ENCODE assay signal across 12 mouse cellular contexts in the genomic region with DNA sequence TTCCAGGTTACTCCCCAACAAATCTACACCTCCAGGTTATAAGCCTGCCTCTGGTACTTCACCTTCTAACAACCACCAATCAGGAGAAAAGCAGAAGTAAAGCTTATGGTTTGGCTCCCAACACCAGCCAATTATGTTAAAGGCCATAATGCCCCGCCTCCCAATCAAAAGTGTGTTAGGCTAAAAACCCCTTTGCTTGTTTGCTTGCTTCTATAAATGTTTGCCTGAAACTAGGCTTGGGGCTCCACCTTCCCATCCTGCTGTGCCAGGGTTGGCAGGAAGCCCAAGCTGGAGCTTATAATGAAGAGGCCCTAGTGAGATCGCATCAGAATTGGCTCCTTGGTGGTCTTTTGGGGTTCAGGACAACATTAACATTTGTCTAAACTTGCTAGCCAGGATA. TPM values are rescaled to one million over a fixed set of nuclear protein-coding genes. Genes with fewer than 3 reads are reported as not detected.
DNase-seq lines count a peak whose midpoint lies in the region; ATAC-seq and TF ChIP-seq lines count a peak whose summit lies in the region.
"Had no signal": no experiment of that assay in that cellular context is flagged by ENCODE, and none has a peak within 500 bp of the region (broad histone marks: within the 10 kb centered on the region; RNA-seq: fewer than 3 reads in every experiment).

No protein-coding gene starts in this region.

- H3K4me2 ChIP-seq in midbrain, postnatal 0 days (ENCODE audit: low read depth, low read length, poor library complexity, severe bottlenecking): no peak overlapping the region
- H3K4me2 ChIP-seq in midbrain, embryonic 15.5 days: no peak overlapping the region
- H3K4me2 ChIP-seq: embryonic facial prominence, embryonic 15.5 days; intestine, embryonic 15.5 days; limb, embryonic 12.5 days had no signal

- no peak overlapping the region for H3K27ac ChIP-seq in midbrain, postnatal 0 days (ENCODE audit: low read depth, low read length)
- no peak overlapping the region for H3K27ac ChIP-seq in midbrain, embryonic 15.5 days
- H3K27ac ChIP-seq: embryonic facial prominence, embryonic 15.5 days; intestine, embryonic 15.5 days; limb, embryonic 12.5 days had no signal

- no peaks in the 10 kb centered on the region for H3K9me3 ChIP-seq in midbrain, postnatal 0 days (ENCODE audit: low read length)
- no peaks in the 10 kb centered on the region for H3K9me3 ChIP-seq in midbrain, embryonic 15.5 days
- H3K9me3 ChIP-seq: embryonic facial prominence, embryonic 15.5 days; intestine, embryonic 15.5 days; limb, embryonic 12.5 days had no signal

- H3K4me1 ChIP-seq in midbrain, postnatal 0 days (ENCODE audit: insufficient read depth, low read length): no peaks in the 10 kb centered on the region
- H3K4me1 ChIP-seq in midbrain, embryonic 15.5 days: peaks cover 24% of the 10 kb centered on the region
- H3K4me1 ChIP-seq: limb, embryonic 12.5 days had no signal

- no peak for ATAC-seq in midbrain, postnatal 0 days (ENCODE audit: low FRiP score)
- no peak for ATAC-seq in midbrain, embryonic 15.5 days (replicated peaks)
- no peak for ATAC-seq in erythroid progenitor cell, adult 5-6 weeks (replicated peaks; ENCODE audit: low FRiP score, poor library complexity, severe bottlenecking)
- ATAC-seq: intestine, embryonic 15.5 days had no signal

- peak; percentile 32 for DNase-seq in gastrocnemius, postnatal 10 days
- DNase-seq in gastrocnemius, adult 18-20 months (ENCODE audit: low spot score): no peak
- peak; percentile 2 for DNase-seq in midbrain, postnatal 0 days (ENCODE audit: low spot score)
- peak; percentile 13 for DNase-seq in brain, adult 2 months (ENCODE audit: low read depth, low spot score)
- peak; percentile 80 for DNase-seq in lung, postnatal 10 days
- no peak for DNase-seq in urinary bladder, postnatal 25 days (ENCODE audit: low spot score)
- DNase-seq: thymus, postnatal 36 days had no signal

- no peak overlapping the region for H3K9ac ChIP-seq in midbrain, postnatal 0 days (replicated peaks; ENCODE audit: low read length, poor library complexity, severe bottlenecking)
- H3K9ac ChIP-seq in midbrain, embryonic 15.5 days: no peak overlapping the region
- H3K9ac ChIP-seq: embryonic facial prominence, embryonic 15.5 days; intestine, embryonic 15.5 days; limb, embryonic 12.5 days had no signal

- no peaks in the 10 kb centered on the region for H3K36me3 ChIP-seq in midbrain, postnatal 0 days (ENCODE audit: insufficient read depth, low read length)
- H3K36me3 ChIP-seq in midbrain, embryonic 15.5 days (replicated peaks): no peaks in the 10 kb centered on the region
- H3K36me3 ChIP-seq: embryonic facial prominence, embryonic 15.5 days; intestine, embryonic 15.5 days; limb, embryonic 12.5 days had no signal

- H3K27me3 ChIP-seq in midbrain, postnatal 0 days (ENCODE audit: insufficient read depth, low read length): no peaks in the 10 kb centered on the region
- H3K27me3 ChIP-seq in midbrain, embryonic 15.5 days (replicated peaks): no peaks in the 10 kb centered on the region
- H3K27me3 ChIP-seq: embryonic facial prominence, embryonic 15.5 days; intestine, embryonic 15.5 days; limb, embryonic 12.5 days had no signal

- no peak for TF ChIP-seq CTCF in midbrain, postnatal 0 days (IDR thresholded peaks at IDR 0.05)

- 75% methylated on average over 2 of the region's 2 CpGs for WGBS in midbrain, postnatal 0 days
- 80% methylated on average over 2 of the region's 2 CpGs for WGBS in midbrain, embryonic 15.5 days

- no peak overlapping the region for H3K4me3 ChIP-seq in midbrain, postnatal 0 days (ENCODE audit: low read depth, low read length)
- no peak overlapping the region for H3K4me3 ChIP-seq in midbrain, embryonic 15.5 days
- H3K4me3 ChIP-seq: embryonic facial prominence, embryonic 15.5 days; intestine, embryonic 15.5 days; limb, embryonic 12.5 days had no signal

RNA-seq across cellular contexts. Expression of a gene that starts 31.8 kb away (rescaled TPM):
- total RNA-seq in gastrocnemius, postnatal 10 days (2021): 1 to 10 TPM; 1.6 to 2.0 TPM
- total RNA-seq in gastrocnemius, adult 18-20 months (2021): under 1 TPM; 0.80 to 0.97 TPM
- total RNA-seq in midbrain, postnatal 0 days (2014; rRNA removed): 6.2 and 8.2 TPM in 2 replicates
- 1.5 and 1.8 TPM in 2 replicates for polyA plus RNA-seq in midbrain, postnatal 0 days (2015; fragmentation: Nextera tagmentation; extraction: Ambion mirVana)
- 3.9 TPM in 2 replicates for polyA plus RNA-seq in midbrain, embryonic 15.5 days (2015; fragmentation: Nextera tagmentation; extraction: Ambion mirVana)
- 2.1 and 2.9 TPM in 2 replicates for total RNA-seq in erythroid progenitor cell, adult 5-6 weeks (2015; ENCODE audit: low replicate concordance)
- total RNA-seq in erythroid progenitor cell, adult 5-6 weeks (2017; ENCODE audit: low replicate concordance): 0.30 and 0.77 TPM in 2 replicates

Comparison
In these comparisons a context has a peak if more than half of its experiments do, and no peak if none do; other contexts are left out.
1. DNase-seq: peak in gastrocnemius, postnatal 10 days (single experiment), midbrain, postnatal 0 days (single experiment), brain, adult 2 months (single experiment) and lung, postnatal 10 days (single experiment); none in gastrocnemius, adult 18-20 months (single experiment) and urinary bladder, postnatal 25 days (single experiment).